Mouse (Mus musculus) inflammation-experienced regulatory T-cells, adult 6 months (primary cell): Measurements from ENCODE around the gene Noa1. TPM values are rescaled to one million over a fixed set of nuclear protein-coding genes. Genes with fewer than 3 reads are reported as not detected.

Experiments used
- ATAC-seq: one replicate; pipeline ENCODE4 v1.8.0; 2017
- polyA plus RNA-seq, 3 experiments: library from polyadenylated mRNA; unstranded; fragments of 100-300 nt; shearing (Covaris generic); gene quantifications; one replicate each; pipeline ENCODE4 v1.2.1; 2017

The Noa1 gene
- polyA plus RNA-seq, 3 experiments from 2014 or later = 4.3 to 6.2 (median 4.8) TPM

DNA sequence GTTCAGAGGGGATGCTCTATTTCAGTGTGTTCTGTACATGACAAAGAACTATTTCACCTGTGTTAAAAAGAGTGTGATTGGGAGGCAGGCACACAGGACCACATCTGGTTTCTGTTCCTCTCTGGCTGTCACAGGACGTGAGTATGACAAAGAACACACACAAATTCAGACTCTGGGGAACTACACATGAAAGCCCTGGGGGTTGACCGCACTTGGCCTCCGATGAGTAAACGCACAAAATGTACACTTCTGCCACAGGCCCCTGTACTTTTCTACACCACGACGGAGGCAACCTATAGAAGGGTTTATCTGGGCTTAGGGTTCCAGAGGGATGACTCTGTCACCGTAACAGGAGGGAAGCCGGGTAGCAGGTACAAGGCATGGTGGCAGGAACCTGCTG lies 20.2 kb downstream of the Noa1 start:
- no peak for ATAC-seq

DNA sequence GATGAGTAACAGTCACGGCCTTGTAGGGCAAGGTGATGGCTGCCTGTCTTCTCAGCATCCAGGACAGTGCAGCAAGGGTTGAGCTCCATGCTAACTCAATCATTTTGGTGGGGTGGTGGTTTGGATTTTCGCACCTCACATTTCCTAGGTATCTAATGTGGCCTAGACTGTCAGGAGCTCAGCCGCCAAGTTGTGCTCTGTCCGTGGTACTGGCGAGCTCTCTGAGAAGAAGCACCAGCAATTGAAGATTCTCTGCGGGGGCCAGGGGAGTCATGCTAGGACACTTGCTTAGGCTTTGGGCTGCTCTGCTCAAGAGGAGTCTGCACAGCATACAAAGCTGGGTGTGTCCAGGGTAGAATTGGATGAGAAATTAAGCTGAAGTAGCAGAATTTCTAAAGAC lies 22.0 kb downstream of the Noa1 start:
- no peak for ATAC-seq

DNA sequence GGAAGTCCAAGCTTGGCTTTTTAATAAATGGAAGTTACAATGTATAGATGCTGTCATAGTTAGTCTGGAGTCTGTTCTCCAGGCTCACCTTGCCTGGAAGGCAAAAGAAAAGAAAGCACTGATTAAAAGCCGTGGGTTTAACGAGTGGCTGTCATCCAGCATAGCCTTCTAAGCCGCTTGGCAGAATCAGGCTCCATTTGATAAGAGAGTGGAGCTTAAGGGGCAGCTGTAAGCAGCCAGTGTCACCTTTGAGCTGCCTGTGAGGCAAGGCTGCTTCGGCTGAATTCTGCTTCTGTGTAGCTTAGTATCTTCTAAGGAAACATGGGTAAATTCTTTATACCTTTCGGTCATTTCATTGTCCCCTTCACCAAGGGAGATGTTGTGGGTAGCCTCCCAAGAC lies 23.0 kb downstream of the Noa1 start:
- ATAC-seq = no peak

DNA sequence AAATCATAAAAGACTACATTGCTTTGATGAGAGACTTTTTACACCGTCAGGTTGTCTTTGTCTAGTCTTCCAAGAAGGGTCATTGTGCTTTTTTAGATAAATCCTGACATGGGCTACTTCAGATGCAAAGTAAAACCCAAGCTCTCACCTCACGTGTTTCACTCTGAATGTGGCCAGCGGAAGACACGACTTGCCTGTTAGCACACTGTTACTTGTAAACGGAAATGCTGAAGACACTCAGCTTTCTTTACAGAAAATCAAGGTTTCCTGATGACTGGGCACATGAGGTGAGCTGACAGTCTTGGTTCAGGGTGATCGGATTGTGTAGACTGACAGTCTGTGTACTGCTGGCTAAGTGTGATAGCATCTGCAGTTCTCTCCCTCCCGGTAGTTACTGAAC lies 24.2 kb downstream of the Noa1 start:
- peak; percentile 72 for ATAC-seq

DNA sequence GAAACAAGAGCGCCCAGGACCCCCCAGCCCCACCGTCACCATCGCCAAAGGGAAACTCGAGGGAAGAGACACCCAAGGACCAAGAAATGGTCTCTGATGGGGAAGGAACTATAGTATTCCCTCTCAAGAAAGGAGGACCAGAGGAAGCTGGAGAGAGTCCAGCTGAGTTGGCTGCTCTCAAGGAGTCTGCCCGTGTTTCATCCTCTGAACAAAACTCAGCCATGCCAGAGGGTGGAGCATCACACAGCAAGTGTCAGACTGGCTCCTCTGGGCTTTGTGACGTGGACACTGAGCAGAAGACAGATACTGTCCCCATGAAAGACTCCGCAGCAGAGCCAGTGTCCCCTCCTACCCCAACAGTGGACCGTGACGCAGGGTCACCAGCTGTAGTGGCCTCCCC lies 27.6 kb downstream of the Noa1 start:
- ATAC-seq = no peak

DNA sequence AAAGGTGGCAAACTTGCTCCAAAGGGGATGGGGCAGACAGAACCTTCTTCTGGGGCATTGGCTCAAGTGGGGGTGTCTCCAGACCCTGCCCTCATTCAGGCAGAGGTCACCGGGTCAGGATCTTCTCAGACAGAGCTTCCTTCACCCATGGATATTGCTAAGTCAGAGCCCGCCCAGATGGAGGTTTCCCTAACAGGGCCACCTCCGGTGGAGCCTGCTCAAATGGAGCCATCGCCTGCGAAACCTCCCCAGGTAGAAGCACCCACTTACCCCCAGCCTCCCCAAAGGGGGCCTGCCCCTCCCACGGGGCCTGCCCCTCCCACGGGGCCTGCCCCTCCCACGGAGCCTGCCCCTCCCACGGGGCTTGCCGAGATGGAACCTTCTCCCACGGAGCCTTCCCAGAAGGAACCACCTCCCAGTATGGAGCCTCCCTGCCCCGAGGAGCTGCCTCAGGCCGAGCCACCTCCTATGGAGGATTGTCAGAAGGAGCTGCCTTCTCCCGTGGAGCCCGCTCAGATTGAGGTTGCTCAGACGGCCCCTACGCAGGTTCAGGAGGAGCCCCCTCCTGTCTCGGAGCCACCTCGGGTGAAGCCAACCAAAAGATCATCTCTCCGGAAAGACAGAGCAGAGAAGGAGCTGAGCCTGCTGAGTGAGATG lies 28.2 kb downstream of the Noa1 start:
- no peak for ATAC-seq

DNA sequence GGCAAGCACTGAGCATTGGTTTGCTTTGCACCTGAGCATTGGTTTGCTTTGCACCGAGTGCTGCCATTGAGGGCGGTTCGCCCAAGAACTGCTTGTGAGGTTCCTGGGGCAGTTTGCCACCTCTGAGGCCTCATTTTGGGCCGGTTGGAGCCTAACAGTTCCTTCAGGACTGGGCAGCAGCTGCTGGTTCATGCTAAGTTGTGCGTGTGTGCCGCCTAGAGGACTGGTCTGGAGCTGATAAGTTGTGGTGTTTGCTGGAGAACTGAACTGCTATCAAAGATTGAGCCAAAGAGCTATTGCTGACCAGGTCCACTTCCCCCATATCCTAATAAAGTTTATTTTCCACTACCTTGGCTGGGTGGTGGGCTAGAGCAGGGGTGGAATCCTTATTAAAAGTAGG lies 32.7 kb downstream of the Noa1 start:
- ATAC-seq = no peak

DNA sequence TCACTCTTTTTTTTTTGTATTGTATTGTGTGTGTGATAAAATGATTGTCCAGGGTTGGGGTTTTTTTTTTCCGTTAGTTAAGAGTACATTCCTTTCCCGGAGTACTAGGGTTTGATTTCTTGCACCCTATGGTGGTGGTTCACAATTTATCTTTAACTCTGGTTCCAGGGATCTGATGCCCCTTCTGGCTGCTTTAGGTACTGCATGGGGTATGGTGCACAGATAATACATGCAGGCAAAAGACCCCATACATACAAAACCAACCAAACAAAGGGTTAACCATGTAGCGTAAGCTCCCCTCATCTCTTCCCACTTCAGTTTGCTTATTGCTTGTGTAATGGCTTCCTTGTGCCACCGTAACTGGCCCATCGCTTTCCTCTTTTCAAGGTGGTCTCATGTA lies 33.9 kb downstream of the Noa1 start:
- peak; percentile 64 for ATAC-seq

DNA sequence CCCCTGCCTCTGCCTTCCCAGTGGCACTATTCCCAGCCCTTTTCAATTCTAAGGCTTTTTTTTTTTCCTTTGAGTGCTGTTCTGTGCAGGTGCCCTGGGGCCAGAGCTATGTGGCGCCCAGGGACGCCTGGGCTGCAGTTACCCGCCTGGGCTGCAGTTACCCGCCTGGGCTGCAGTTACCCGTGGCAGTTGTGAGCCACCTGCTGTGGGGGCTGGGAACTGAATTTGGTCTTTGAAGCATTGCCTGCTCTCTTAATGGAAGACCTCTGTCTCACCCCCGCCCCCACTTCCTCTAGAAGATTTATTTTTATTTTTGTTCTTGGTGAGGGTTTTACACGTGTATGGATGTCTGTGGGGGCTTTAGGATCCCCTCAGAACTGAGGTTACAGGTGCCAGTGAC lies 36.7 kb downstream of the Noa1 start:
- ATAC-seq = peak; percentile 84

DNA sequence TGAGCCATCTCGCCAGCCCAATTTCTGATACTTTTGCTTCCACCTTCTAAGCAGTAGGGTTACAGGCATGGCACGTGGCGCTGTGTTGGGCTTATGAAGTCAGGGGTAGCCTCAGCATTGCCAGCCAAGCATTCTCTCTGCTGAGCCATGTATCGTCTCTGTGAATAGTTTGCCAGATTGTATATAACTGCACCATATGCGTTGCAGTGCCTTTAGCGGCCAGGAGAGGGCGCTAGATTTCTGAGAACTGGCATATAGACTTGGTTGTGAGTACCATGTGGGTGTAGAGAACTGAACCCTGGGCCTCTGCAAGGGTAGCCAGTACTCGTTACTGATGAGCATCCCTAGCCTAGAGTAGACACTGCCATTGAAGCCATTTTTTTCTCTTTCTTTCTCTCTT lies 40.5 kb downstream of the Noa1 start:
- no peak for ATAC-seq

DNA sequence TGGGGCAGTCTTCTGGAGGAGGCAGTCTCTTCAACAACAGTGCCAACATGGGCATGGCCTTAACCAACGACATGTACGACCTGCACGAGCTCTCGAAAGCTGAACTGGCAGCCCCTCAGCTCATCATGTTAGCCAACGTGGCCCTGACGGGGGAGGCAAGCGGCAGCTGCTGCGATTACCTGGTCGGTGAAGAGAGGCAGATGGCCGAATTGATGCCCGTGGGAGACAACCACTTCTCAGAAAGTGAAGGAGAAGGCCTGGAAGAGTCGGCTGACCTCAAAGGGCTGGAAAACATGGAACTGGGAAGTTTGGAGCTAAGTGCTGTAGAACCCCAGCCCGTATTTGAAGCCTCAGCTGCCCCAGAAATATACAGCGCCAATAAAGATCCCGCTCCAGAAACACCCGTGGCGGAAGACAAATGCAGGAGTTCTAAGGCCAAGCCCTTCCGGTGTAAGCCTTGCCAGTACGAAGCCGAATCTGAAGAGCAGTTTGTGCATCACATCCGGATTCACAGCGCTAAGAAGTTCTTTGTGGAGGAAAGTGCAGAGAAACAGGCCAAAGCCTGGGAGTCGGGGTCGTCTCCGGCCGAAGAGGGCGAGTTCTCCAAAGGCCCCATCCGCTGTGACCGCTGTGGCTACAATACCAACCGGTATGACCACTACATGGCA lies 41.8 kb downstream of the Noa1 start:
- ATAC-seq = no peak

DNA sequence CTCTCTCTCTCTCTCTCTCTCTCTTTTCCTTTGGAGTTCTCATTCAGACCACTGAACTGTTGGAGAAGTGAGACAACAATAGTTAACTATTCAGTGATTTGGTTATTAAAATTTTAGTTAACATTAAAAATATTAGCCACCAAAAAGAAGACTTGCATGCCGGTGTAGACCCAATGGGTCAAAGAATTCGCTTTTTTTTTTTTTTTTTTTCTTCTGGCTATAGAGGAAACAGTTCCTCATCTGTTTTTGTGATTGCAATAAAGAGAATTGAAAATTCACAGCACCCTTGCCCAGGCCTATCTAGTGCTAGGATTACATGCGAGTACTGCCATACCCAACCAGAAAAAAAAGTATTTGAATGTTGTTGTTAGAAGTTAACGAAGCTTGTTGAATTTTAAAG lies 42.4 kb downstream of the Noa1 start:
- ATAC-seq = no peak

DNA sequence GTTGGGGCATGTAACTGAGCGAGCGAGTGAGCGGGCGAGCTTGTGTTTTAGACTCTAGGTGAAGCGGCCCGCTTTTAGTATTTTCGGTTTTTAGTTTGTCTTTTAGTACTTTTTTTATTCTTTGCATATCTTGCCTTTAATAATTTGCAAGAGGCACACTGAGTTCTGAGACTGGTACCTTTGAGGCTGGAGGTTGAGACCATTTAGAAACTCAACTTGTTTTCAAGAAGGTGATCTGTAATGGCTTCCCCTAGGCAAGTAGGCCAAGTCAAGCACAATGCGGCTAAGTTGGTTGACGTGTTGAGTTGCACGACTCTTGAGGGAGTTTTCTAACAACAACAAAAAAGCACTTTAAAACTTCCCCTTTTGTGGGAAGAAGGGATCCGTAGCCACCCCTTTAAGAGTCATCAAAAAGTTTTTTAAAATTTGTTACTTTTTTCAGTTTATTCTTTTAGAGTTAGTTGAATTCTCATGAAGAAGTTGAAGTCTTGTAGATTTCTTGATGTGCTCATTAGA lies 42.9 kb downstream of the Noa1 start:
- peak; percentile 25 for ATAC-seq

DNA sequence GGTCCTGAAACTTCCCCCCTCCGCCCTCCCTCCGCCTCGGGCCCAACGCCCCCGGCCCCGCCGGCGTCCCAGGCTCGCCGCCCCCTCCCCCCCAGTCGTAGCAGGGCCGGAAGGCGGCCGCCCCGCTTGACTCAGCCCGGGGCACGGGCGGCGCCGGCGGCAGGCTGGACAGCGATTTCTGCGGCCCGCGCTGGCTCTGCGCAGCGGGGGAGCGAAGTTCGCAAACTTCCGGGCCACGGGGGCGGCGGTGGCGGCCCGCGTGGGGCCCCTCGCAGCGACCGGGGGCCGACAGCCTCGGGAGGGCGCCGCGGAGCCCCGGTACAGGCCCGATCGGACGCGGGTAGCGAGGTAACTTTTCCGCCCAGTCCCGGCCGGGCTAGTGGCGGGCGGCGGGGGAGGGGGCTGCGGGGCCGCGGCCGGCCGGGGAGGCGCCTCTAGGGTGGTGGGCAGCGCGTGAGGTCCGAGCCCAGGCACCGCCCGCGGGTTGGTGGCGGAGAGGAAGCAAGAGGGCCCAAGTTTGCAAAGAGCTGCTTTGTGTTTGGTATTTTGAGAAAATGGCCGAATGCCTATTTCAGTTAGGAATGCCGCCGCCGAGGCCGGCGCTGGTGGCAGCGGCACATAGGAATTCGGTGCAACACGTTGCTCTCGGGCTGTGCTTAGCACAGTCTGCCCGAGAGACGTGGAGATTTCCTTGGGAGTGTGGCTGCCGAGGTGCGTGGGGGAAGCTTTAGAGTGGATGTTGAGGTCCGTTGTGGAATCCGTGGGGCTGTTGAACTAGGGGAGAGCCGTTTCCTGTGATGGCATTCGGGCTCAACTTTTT lies 43.6 kb downstream of the Noa1 start:
- peak; percentile 44 for ATAC-seq

DNA sequence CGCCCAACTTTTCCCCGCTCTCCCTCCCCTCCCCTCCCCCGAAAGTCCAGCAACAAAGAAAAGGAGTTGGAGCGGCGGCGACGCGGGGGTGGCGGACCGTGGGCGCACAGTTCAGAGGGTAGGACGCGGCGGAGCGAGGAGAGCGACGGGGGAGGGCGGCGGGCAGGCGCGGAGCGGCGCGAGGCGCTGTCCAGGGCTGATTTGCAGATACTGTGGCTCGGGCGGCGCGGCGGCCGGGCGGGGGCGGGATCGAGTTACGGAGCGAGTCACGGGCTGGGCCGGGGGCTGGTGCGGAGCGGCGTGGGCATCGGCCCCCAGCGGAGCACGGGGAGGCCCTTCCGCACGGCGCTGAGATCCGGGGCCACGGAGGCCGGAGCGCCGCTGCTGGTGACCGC lies 44.2 kb downstream of the Noa1 start:
- ATAC-seq = peak; percentile 39

DNA sequence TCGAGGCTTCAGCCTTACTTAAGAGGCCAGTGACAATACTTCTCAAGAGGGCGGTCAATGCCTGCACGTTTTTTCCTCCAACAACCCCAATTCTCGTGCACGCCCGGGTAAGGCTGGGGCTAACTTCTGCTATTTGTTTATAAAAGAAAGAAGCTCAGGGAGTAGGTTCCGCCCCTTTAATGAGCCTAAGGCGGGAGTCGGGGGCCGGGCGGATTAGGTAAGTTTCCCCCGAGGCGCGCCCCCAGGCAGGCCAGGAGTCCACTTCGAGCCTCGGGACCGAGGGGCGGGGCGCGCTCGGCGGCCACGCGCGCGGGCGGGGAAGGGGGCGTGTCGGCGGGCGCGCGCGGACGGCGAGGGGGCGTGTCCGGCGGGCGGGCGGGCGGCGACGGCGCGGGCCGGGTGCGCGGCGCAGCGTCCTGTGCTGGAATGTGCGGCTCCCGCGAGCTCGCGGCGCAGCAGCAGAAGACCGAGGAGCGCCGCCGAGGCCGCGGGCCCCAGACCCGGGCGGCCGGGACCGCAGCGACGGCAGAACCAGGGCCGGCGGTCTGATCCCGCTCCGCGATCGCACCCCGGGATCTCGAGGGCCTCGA lies 44.7 kb downstream of the Noa1 start, which contains the start of gene Rest:
Gene Rest, plus strand, starts transcription at position 411 of the 590 bp plus-strand sequence.
- ATAC-seq = peak; percentile 46

DNA sequence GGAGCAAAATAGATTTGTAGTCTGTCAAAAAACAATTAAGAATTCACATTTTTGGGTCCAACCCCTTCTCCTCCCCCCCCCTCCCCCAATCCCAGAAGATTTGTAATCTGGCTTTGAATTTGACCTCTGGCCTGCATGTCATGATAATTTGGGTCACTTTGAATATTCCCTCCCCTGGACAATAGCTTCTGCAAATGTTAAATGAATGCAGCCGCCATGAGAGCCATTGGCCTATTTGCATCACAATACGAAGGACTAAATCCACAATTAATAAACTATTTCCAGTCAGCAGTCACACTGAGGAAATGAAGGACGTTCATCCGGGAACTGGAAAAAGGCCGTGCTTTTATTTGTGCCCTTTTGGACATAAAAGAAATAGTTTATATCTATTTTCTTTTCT lies 47.8 kb downstream of the Noa1 start:
- ATAC-seq = no peak

DNA sequence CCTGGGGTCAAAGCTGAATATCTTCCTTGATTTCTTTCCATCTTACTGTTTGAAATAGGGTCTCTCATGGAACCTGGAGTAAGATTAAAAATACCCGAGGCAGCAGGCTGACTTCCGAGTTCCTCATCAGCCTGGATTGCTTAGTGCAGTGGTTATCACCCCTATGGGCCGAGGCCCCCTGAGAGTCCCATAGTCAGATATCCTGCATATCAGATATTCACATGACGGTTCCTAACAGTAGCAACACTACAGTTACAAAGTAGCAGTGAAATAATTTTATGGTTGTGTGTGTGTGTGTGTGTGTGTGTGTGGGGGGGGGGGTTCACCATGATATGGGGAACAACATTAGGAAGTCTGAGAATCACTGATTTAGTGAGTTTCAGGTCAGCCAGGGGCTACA lies 48.7 kb downstream of the Noa1 start:
- ATAC-seq = no peak

DNA sequence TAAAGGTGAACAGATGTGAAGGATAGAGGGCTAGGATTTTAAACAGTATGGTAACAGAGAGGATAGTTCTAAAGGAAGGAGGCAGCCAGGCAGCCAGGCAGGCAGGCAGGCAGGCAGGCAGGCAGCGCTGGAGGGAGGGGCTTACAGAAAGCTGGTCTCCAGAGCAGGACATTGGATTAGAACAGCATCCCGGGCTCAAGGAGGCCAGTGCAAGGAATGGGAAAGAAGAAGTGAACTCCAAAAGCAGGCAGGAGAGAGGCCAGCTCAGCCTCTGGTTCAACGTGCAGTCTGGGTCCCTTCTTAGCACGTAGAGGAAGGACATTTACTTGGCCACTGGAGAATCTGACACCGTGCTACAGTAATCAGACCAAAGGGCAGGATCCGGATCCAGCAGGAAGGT lies 49.7 kb downstream of the Noa1 start:
- ATAC-seq = no peak

DNA sequence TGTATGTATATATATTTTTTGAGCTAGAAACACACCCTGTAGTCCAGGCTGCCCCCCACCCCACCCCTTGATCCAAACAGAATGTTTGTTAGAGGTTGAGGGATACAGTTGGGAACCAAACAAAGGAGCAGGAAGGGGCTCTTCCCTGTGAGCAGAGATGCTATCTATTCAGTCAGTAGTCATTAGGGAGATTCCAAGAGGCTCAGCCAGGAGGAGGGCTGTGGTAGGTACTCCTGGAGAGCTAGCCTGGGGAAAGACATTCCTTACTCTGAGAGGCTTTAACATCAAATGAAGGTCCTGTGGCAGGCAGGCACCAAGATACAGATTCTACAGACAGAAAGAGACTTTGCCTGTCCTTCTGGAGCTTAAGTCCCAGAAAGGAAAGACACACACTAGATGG lies 50.6 kb downstream of the Noa1 start:
- no peak for ATAC-seq

DNA sequence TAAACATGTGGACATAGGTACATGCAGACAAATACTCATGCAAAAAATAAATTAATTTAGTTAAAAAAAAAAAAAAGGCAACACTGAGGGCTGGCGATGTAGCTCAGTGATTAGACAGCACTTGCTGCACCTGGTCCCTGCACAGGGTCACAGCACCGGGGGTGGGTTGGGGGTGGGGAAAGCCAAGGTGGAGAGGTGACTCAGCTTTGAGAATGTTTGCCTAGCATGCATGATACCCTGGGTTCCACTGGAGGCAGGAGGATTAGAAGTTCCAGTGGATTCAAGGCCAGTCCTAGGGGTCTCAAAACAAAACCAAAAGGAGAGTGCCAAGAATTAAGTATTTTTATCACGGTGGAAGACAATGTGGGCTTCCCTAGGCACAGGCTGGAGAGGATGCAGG lies 52.3 kb downstream of the Noa1 start:
- no peak for ATAC-seq

DNA sequence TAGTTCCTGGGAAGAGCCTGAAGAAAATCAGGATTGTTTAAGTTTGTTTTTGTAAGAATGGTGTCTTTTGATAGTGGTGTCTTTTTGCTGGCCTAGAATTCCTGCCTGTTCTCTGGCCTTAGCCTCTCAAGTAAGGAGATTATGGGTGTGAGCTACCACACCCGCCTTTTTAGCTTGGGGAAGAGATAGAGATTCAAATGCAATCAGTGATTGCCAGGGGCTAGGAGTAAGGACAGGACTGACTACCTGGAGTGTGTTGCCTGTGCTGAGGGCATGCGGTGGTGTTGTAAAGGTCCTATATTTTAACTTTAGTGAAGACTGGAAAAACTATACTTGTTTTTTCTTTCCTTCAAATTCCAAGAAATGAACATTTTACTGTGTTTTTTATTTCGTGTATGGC lies 55.5 kb downstream of the Noa1 start:
- no peak for ATAC-seq

DNA sequence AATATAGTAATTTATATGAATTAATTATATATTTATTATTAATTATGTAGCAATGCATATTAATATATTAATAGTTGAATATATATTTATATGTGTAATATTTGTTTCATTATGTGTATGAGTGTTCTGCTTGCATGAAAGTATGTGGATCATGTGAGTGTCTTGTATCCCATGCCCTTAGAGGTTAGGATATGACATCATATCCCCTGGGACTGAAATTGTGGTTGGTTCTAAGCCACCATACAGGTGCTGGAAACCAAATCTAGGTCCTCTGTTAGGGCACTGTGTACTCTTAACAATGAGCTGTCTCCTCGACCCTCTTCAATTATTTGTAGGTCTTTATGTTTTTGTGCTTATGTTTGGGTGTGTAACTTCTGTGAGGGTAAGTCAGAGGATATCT lies 56.7 kb downstream of the Noa1 start:
- no peak for ATAC-seq
